Mouse (Mus musculus) erythroid progenitor cell, adult 5-6 weeks (primary cell): ENCODE results near the gene Mrps2. TPM values are rescaled to one million over a fixed set of nuclear protein-coding genes. Genes with fewer than 3 reads are reported as not detected.
"Not testable (repeated sequence)": the region's sequence is repeated elsewhere in the genome, so short reads cannot be mapped to it uniquely, and the experiment has no call there.

Source experiments
- ATAC-seq: replicated peaks from 2 replicates; pipeline ENCODE4 v1.8.0; 2016; ENCODE audit warnings: moderate number of reproducible peaks, mild to moderate bottlenecking, moderate TSS enrichment, inconsistent platforms; ENCODE audit not compliant: poor library complexity, low FRiP score, severe bottlenecking
- total RNA-seq, 2 experiments: library from RNA; stranded (forward) in 1 of 2; stranded (reverse) in 1 of 2; fragments of 150-400 nt in 1 of 2; fragments of 186-747, 209-891 nt in 1 of 2; gene quantifications; 2 replicates each; pipeline versions ENCODE4 v1.2.3 to v1.2.4; 2015 to 2017; ENCODE audit warnings: low replicate concordance in 2 of 2

Mrps2 gene
- total RNA-seq, 2 experiments from 2014 or later, result 5.9 to 8.0 TPM

GRCm38 (mm10) chr2:28469461-28469860 is 1.6 kb downstream of the Mrps2 start:
- no peak for ATAC-seq

GRCm38 (mm10) chr2:28470591-28470990 is 2.7 kb downstream of the Mrps2 start:
- ATAC-seq, result no peak

DNA sequence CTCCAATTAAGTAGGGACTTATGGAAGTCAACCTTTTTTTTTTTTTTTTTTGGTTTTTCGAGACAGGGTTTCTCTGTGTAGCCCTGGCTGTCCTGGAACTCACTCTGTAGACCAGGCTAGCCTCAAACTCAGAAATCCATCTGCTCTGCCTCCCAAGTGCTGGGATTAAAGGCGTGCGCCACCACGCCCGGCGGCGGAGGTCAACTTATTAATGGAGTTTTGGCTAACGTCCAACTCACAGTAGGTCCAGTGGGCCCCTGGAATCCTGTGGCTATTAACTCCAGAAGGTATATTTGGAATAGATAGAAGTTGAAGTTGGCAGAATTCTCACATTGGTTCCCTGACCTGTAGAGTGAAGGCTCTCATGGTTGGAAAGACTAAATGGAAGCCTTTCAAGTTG is 4.1 kb downstream of the Mrps2 start:
- ATAC-seq, result not testable (repeated sequence)

DNA sequence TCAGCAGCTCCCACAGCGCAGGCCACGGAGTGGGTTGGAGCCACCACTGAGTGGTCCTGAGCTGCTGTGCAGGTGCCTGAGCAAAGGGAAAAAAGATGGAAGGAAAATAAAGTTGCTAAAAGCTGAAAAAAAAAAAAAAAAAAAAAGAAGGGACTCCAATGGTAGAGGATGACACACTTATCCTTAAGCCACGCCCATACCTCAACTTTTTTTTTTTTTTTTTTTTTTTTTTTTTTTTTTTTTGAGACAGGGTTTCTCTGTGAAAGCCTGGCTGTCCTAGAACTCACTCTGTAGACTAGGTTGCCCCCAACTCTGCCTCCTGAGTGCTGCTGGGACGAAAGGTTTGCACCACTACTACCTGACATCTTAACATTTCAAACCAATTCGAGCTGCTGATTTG is 10.1 kb downstream of the Mrps2 start:
- not testable (repeated sequence) for ATAC-seq

- no peak for ATAC-seq
Measured at GRCm38 (mm10) chr2:28479208-28480204, 11.6 kb downstream of the Mrps2 start.

DNA sequence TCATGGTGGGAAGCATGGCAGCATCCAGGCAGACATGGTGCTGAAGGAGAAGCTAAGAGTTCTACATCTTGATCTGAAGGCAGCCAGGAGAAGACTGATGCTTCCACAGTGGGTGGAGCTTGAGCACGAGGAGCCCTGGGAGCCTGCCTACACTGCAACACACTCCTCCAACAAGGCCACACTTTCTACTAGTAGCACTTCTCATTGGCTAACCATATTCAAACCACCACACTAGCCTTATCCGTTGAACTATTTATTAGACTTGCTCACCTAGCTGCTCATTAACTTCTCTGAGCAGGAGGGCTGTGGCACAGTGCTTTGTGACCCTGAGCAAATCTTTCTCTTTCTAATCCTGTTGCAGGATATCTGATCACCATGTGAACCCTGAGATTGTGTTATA is 16.0 kb downstream of the Mrps2 start:
- ATAC-seq, result no peak

DNA sequence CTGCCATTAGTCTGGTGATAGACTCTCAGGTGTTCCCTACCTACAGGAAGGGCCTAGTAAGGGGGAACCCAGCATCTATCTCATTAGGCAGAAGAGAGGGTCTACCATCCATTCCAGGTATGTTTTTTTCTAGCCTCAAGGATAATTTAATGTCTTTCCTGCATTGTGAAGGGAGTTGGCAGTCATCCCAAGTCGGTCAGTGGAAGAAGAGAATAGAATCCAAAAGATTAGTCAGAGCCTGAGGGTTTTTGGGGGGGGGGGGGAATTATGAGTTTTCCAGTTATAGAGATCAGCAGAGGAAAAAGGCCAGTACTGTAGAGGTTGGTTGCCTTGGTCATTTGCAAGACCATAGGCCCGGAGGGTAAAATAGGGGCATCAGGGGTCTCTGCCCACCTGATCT is 26.7 kb downstream of the Mrps2 start:
- ATAC-seq, result no peak

DNA sequence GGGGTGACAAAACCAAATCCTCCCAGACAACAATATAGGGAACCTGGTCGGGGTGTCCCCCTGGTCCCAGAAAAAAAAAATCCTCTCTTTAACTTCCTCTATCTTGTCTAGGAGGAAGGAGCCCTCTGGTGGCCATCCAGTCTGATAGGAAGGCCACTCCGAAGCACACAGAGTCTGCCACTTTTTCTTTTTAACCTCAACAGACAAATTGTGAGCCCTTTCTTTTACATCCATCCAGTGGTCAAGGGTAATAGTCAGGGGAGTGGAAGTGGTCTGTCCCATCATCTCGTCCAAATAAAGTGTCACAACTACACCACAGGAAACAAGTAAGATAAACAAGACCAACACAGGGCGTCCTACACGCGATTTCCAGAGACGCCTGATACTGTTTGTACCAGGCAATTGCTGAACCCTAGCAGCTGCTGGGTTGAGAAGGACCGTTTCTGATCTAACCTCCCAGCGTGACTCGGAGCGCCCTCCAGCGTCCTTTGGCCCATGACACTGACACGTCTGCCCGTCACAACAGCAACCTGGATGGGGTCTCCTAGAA is 27.4 kb downstream of the Mrps2 start:
- ATAC-seq, result no peak

GRCm38 (mm10) chr2:28495801-28496595 is 28.1 kb downstream of the Mrps2 start:
- ATAC-seq, result no peak

- no peak for ATAC-seq
Measured at GRCm38 (mm10) chr2:28496671-28497070, 28.8 kb downstream of the Mrps2 start, which contains the start of gene Gbgt1. Gene Gbgt1 (plus strand): TSS chr2:28496891.

- no peak for ATAC-seq
Measured at GRCm38 (mm10) chr2:28497561-28497960, 29.7 kb downstream of the Mrps2 start.

DNA sequence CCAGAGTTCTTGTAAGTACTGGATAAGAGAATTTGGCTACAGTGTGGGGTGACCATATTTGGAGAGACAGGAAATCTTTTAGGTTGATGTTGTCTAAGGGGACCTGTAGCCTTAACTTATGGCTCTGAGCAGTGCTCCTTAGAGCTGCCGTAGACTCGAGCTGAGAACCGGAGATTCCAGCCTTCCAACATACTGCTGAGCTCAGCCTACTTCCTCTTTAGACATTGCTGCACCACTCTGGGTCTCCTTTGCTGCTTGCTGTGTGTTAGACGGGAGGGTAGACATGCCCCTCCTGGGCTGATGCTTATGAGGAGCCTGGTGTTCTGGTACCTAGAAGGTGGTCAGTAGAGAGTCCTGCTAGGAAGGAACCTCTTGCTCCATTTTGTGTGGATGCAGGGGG is 30.6 kb downstream of the Mrps2 start:
- ATAC-seq, result no peak

DNA sequence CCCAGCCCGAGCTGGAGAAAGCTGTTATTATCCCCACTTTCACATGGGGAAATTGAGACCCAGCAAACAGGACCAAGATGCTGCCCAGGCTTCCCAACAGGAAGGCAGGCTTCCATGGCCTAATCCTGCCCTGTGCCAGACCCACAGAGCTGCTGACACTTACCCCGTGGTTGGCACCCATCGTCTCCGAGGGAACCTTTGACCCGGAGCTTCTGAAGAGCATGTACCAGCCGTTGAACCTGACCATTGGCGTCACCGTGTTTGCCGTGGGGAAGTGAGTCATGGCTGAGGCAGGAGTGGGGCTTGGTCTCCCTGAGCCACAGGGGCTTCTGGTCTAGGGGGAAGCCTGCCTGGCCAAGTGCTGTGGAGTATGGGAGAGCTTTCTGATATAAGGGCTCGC is 35.1 kb downstream of the Mrps2 start:
- ATAC-seq, result no peak

DNA sequence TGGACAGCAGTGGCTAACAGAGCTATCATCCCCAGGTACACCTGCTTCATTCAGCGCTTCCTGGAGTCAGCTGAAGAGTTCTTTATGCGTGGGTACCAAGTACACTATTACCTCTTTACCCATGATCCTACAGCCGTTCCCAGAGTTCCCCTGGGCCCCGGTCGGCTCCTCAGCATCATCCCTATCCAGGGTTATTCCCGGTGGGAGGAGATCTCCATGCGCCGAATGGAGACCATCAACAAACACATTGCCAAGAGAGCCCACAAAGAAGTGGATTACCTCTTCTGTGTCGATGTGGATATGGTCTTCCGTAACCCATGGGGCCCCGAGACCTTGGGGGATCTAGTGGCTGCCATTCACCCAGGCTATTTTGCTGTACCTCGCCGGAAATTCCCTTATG is 36.8 kb downstream of the Mrps2 start:
- ATAC-seq, result no peak

- ATAC-seq, result no peak
Measured at GRCm38 (mm10) chr2:28505795-28506194, 37.9 kb downstream of the Mrps2 start, which contains the start of gene Gm10134. Gene Gm10134 (plus strand): TSS chr2:28506095.

DNA sequence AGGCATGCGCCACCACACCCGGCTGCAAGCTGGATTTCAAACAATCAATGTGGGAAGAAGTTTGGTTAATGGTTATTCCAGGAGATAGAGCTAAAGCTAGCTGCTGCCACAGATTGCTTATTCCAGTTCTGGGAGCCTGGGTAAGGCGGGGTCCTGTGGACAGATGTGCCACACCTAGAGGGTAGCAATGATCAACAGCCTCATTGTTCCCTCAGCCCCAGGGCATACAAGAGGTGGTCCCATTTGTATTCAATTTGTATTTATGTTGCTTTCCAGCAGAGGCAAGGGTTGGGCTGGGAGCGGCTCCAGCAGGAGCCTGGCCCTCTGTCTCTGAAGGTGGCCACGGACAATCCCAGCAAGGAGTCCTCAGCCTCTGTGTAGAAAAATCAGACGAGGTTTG is 38.4 kb downstream of the Mrps2 start:
- no peak for ATAC-seq

DNA sequence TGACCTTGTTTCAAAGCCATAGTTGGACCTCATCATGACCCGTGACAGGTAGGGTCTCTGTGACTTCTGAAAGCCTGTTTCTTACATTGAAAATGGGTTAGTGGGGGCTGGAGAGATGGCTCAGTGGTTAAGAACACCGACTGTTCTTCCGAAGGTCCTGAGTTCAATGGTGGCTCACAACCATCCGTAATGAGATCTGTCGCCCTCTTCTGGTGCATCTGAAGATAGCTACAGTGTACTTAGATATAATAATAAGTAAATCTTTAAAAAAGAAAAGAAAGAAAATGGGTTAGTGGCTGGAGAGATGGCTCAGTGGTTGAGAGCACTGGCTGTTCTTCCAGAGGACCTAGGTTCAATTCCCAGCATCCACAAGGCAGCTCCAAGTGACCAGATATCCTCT is 43.7 kb downstream of the Mrps2 start:
- not testable (repeated sequence) for ATAC-seq

DNA sequence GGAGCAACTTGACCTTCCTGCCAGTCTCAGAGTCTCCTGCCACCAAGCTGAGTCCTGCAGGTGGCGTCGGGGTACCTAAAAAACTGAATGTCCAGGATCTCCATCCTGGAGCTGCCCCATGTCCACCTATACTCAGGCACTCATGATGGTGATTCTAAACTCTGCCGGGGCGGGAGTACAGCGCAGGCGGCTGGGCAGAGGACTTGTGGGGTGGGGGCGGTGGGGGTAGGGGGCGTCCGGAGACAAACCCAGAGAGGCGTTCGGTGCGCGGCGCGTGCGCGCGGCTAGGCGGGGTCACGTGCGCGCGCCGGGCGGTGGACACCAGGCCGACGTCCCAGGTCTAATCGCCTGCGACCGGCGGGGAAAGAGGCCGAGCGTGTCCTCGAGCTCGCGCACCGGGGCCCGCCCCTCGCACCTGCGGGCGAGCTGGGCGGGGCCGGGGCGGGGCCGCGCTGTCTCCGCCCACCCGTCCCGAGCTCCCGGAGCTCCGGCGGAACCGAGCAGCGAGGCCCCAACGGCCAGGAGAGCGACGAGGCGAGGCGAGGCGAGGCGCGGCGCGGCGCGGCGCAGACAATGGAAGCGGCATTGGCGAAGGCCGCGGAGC is 45.0 kb downstream of the Mrps2 start, which contains the start of gene Ralgds:
Gene Ralgds, plus strand, starts transcription at position 328 of the 604 bp plus-strand sequence.
- no peak for ATAC-seq

DNA sequence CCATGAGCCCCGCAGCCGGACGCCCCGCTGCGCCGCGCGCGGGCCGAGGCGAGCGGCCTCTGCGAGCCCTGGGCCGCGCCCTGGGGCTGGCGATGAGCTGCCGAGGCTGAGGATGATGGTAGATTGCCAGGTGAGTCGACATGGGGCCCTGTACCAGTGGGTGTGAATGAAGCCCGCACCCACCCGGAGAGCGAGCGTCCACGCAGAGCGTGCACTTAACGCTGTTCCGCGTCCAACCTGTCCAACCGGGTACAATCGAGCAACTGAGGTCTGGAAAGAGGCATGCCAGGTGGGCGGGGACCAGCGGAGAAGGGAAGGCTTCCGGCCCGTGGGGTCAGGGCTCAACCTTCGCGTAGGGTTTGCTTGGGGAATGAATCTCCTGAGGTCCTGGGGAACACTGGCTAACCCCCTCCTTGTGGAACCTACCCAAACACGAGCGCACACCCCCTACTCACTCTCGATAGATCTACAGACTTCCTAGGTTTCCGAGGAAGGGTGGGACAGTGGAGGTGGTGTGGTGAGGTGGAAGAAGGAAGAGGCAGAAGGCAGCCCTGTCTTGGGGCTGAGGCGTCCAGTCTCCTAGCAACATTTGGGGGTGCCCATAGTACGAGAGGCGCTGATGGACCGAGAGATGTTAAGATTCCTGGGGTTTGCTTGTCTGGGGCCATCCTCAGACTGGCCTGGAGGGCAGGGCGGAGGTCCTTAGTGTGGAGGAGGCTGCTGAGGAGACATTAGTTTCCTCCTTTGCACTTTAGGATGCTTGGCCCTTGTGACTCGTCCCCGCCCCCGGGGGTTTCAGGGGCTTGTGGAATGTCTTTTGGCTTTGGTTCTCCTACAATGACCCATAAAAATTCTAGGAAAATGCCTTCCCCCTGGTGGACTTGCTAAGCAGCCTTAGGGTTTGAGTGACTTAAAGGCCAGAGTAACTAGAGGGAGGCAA is 45.8 kb downstream of the Mrps2 start:
- ATAC-seq, result no peak
